Mouse (Mus musculus) cortical plate, adult 2 months (tissue): ENCODE measurements around the gene Eng.

Experiments used
- CTCF ChIP-seq: fragments of 200-500 bp; IDR thresholded peaks from 2 replicates; pipeline ENCODE4 v1.5.1; 2011; ENCODE audit warnings: mild to moderate bottlenecking, control low read depth, low read length; ENCODE audit not compliant: insufficient read depth; ENCODE audit errors: extremely low read depth
- POLR2A ChIP-seq: fragments of 200-500 bp; IDR thresholded peaks from 2 replicates; pipeline ENCODE4 v1.6.1; 2011; ENCODE audit warnings: mild to moderate bottlenecking, low read length, control low read depth; ENCODE audit not compliant: insufficient read depth; ENCODE audit errors: extremely low read depth

DNA sequence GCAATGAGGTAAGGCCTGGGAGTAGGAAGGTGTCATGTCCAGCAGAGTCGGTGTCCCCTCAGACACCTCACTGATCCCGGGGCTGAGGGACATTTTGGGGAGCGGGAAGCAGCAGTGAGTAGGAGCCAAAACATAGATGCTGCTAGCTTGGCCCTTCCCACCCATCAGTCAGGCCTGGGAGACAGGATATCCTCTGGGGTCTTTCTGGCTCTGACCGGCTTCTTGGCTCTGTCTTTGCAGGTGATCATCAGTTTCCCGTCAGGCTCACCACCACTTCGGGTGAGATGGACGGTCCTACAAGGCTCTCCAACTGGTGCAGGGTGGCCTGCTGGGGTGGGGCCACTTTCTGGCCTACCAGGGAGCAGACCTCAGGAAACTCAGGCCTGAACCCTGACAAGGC, 31.3 kb downstream of the Eng start:
- TF ChIP-seq POLR2A (no peak), CTCF (no peak)
